Mouse (Mus musculus) cerebellum, adult 2 months (tissue): ENCODE data around the gene Pbld1.

Experiments used
- CTCF ChIP-seq: fragments of 200-500 bp; IDR thresholded peaks from 2 replicates; pipeline ENCODE4 v1.5.1; 2011; ENCODE audit warnings: low read depth, mild to moderate bottlenecking, control low read depth, low read length, moderate library complexity, borderline replicate concordance; ENCODE audit not compliant: insufficient read depth
- POLR2A ChIP-seq: fragments of 200-500 bp; IDR thresholded peaks from 2 replicates; pipeline ENCODE4 v1.6.1; 2011; ENCODE audit warnings: low read length, control low read depth, borderline replicate concordance; ENCODE audit not compliant: insufficient read depth

DNA sequence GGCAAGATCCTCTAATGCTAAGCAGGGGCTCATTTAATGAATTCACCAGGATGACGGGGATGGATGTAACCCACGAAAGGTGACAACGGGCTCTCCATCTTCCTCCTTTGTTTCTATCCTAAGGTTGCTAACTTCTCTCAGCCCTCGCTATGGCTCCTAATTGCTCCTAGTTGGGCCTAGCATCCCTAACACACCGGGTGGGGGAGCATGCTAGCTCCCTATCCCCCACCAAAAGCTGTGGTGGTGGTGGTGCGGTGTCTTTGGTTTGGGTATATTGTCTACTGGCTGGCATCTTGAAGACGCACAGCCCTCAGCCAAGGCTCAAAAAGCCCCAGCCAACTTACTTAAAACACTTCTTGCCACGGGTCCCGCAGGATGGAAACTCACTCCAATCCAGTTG, 56.4 kb downstream of the Pbld1 start:
- TF ChIP-seq CTCF (no peak), POLR2A (no peak)
